Mouse (Mus musculus): ENCODE results near the gene Cnn2. TPM values are rescaled to one million over a fixed set of nuclear protein-coding genes. Genes with fewer than 3 reads are reported as not detected.

Cnn2 gene
- total and polyA plus RNA-seq, 2 experiments from 2014 or later = 16.4 to 17.2 TPM

- no peak for ATAC-seq
- H3K27me3 ChIP-seq (ENCODE audit: insufficient read depth, low read length) = peaks cover 22% of the 10 kb centered on the region
These were observed 446 bp upstream of the Cnn2 start for GRCm38 (mm10) chr10:79987771-79988505.

GRCm38 (mm10) chr10:79989272-79989786 lies 945 bp downstream of the Cnn2 start:
- no peak for ATAC-seq

More at GRCm38 (mm10) chr10:79987771-79988505, 446 bp upstream of the Cnn2 start:
- DNase-seq (ENCODE audit: low spot score) = no peak
- H3K27ac ChIP-seq = peak overlapping the region; percentile 32; the same call in 1 of the 2 replicates
- H3K4me1 ChIP-seq (ENCODE audit: insufficient read depth, low read length) = peaks cover 12% of the 10 kb centered on the region
- no peaks in the 10 kb centered on the region for H3K36me3 ChIP-seq (ENCODE audit: insufficient read depth, low read length)
- whole genome bisulfite sequencing = 12% methylated on average over 27 of the region's 27 CpGs
- TF ChIP-seq CTCF (IDR thresholded peaks at IDR 0.05; ENCODE audit: low read depth) = no peak
- peak overlapping the region; percentile 38 for H3K9ac ChIP-seq (replicated peaks; ENCODE audit: low read length)
- H3K9me3 ChIP-seq (ENCODE audit: low read length) = no peaks in the 10 kb centered on the region
- peak overlapping the region; percentile 44 for H3K4me3 ChIP-seq (ENCODE audit: low read length)
- H3K4me2 ChIP-seq (ENCODE audit: low read depth, low read length) = peak overlapping the region; percentile 67

GRCm38 (mm10) chr10:79989870-79990269 lies 1.5 kb downstream of the Cnn2 start:
- no peak overlapping the region for H3K4me3 ChIP-seq (ENCODE audit: low read length)
- no peak for DNase-seq (ENCODE audit: low spot score)
- H3K4me2 ChIP-seq (ENCODE audit: low read depth, low read length) = peak overlapping the region; percentile 67; the same call in 1 of the 2 replicates
- ATAC-seq = no peak
- H3K4me1 ChIP-seq (ENCODE audit: insufficient read depth, low read length) = peaks cover 7% of the 10 kb centered on the region
- H3K9ac ChIP-seq (replicated peaks; ENCODE audit: low read length) = no peak overlapping the region
- H3K36me3 ChIP-seq (ENCODE audit: insufficient read depth, low read length) = no peaks in the 10 kb centered on the region
- no peak overlapping the region for H3K27ac ChIP-seq
- H3K27me3 ChIP-seq (ENCODE audit: insufficient read depth, low read length) = peaks cover 22% of the 10 kb centered on the region
- no peak for TF ChIP-seq CTCF (IDR thresholded peaks at IDR 0.05; ENCODE audit: low read depth)
- 19% methylated on average over 15 of the region's 15 CpGs for WGBS
- no peaks in the 10 kb centered on the region for H3K9me3 ChIP-seq (ENCODE audit: low read length)

More at GRCm38 (mm10) chr10:79989272-79989786, 945 bp downstream of the Cnn2 start:
- Histone ChIP-seq H3K9me3 (ENCODE audit: low read length) (no peaks in the 10 kb centered on the region), H3K27me3 (ENCODE audit: insufficient read depth, low read length) (peaks cover 22% of the 10 kb centered on the region), H3K4me3 (ENCODE audit: low read length) (peak overlapping the region; percentile 44; the same call in 1 of the 2 replicates), H3K4me2 (ENCODE audit: low read depth, low read length) (peak overlapping the region; percentile 67), H3K36me3 (ENCODE audit: insufficient read depth, low read length) (no peaks in the 10 kb centered on the region), H3K9ac (replicated peaks; ENCODE audit: low read length) (no peak overlapping the region), H3K4me1 (ENCODE audit: insufficient read depth, low read length) (peaks cover 7% of the 10 kb centered on the region), H3K27ac (no peak overlapping the region)
- WGBS = 34% methylated on average over 8 of the region's 8 CpGs
- no peak for TF ChIP-seq CTCF (IDR thresholded peaks at IDR 0.05; ENCODE audit: low read depth)
- no peak for DNase-seq (ENCODE audit: low spot score)

GRCm38 (mm10) chr10:79991099-79991498 lies 2.7 kb downstream of the Cnn2 start:
- Histone ChIP-seq H3K27me3 (ENCODE audit: insufficient read depth, low read length) (peaks cover 22% of the 10 kb centered on the region), H3K4me2 (ENCODE audit: low read depth, low read length) (no peak overlapping the region), H3K4me1 (ENCODE audit: insufficient read depth, low read length) (peaks cover 3% of the 10 kb centered on the region), H3K36me3 (ENCODE audit: insufficient read depth, low read length) (no peaks in the 10 kb centered on the region), H3K27ac (no peak overlapping the region), H3K4me3 (ENCODE audit: low read length) (no peak overlapping the region), H3K9ac (replicated peaks; ENCODE audit: low read length) (no peak overlapping the region), H3K9me3 (ENCODE audit: low read length) (no peaks in the 10 kb centered on the region)
- no peak for TF ChIP-seq CTCF (IDR thresholded peaks at IDR 0.05; ENCODE audit: low read depth)
- DNase-seq (ENCODE audit: low spot score) = no peak
- ATAC-seq = no peak
- WGBS = 64% methylated on average over 12 of the region's 12 CpGs

- Histone ChIP-seq H3K4me3 (ENCODE audit: low read length) (no peak overlapping the region), H3K4me1 (ENCODE audit: insufficient read depth, low read length) (no peaks in the 10 kb centered on the region), H3K9me3 (ENCODE audit: low read length) (no peaks in the 10 kb centered on the region), H3K36me3 (ENCODE audit: insufficient read depth, low read length) (no peaks in the 10 kb centered on the region), H3K27ac (no peak overlapping the region), H3K9ac (replicated peaks; ENCODE audit: low read length) (no peak overlapping the region), H3K27me3 (ENCODE audit: insufficient read depth, low read length) (peaks cover 22% of the 10 kb centered on the region), H3K4me2 (ENCODE audit: low read depth, low read length) (no peak overlapping the region)
- ATAC-seq (no peak), DNase-seq (ENCODE audit: low spot score) (no peak)
- peak; percentile 30; the same call in 1 of the 2 replicates for TF ChIP-seq CTCF (IDR thresholded peaks at IDR 0.05; ENCODE audit: low read depth)
- WGBS = 89% methylated on average over 6 of the region's 6 CpGs
These were observed 3.2 kb downstream of the Cnn2 start for GRCm38 (mm10) chr10:79991548-79991947.

- ATAC-seq = no peak
- peaks cover 6% of the 10 kb centered on the region; the same call in 1 of the 2 replicates for H3K4me1 ChIP-seq (ENCODE audit: insufficient read depth, low read length)
These were observed 6.2 kb downstream of the Cnn2 start for GRCm38 (mm10) chr10:79994397-79995115.

More at GRCm38 (mm10) chr10:79994397-79995115, 6.2 kb downstream of the Cnn2 start:
- Histone ChIP-seq H3K4me2 (ENCODE audit: low read depth, low read length) (no peak overlapping the region), H3K36me3 (ENCODE audit: insufficient read depth, low read length) (no peaks in the 10 kb centered on the region), H3K27me3 (ENCODE audit: insufficient read depth, low read length) (peaks cover 6% of the 10 kb centered on the region; the same call in 1 of the 2 replicates), H3K27ac (no peak overlapping the region), H3K4me3 (ENCODE audit: low read length) (no peak overlapping the region), H3K9me3 (ENCODE audit: low read length) (no peaks in the 10 kb centered on the region), H3K9ac (replicated peaks; ENCODE audit: low read length) (no peak overlapping the region)
- peak; percentile 23 for DNase-seq (ENCODE audit: low spot score)
- 70% methylated on average over 16 of the region's 16 CpGs for WGBS
- TF ChIP-seq CTCF (IDR thresholded peaks at IDR 0.05; ENCODE audit: low read depth) = no peak

Data from hindbrain, postnatal 0 days (tissue).